Mouse (Mus musculus): Measurements from ENCODE around the gene Adipoq. TPM values are rescaled to one million over a fixed set of nuclear protein-coding genes. Genes with fewer than 3 reads are reported as not detected.

Gene Adipoq
- total RNA-seq, 1 experiment = 0.22 TPM

DNA sequence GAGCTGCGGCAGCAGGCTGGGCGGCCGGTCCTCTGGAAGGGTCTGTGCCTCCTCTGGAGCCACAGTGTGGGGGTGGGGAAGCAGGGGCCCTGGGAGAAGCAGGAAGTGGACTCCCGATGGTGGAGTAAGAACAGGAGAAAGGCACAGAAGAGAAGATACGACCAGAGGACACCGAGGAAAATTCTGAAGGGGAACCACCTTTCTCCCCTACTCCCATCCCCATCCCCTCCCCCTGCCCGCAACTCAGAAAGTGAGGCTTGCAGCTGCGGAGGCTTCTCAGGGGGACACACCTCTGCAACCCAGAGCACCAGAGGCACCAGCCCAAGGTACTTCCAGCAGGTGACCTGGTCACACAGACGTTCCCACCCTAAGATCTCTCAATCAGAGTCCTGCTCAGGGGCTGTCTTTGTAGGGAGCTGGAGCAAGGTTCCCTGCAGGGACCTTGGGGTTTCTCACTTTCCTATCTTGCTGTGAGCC lies 46.2 kb upstream of the Adipoq start:
- TF ChIP-seq CHD2 (IDR thresholded peaks at IDR 0.05; ENCODE audit: low read depth, low read length) (0 out of 2 replicates have a peak, but pooled peaks have one; percentile 12), ZC3H11A (IDR thresholded peaks at IDR 0.05; ENCODE audit: borderline replicate concordance, low read depth, low read length) (no peak)
- Histone ChIP-seq H3K4me3 (ENCODE audit: insufficient read depth in 1 of 2, low read depth in 1 of 2, low read length in 2 of 2, poor library complexity in 1 of 2, severe bottlenecking in 1 of 2) (peak overlapping the region; percentile 68 to 70), H3K27ac (ENCODE audit: insufficient read depth, low read depth, low read length, poor library complexity, severe bottlenecking) (peak overlapping the region; percentile 99), H3K9ac (ENCODE audit: insufficient read depth, low read depth, low read length, poor library complexity, severe bottlenecking) (peak overlapping the region; percentile 83), H3K4me1 (ENCODE audit: control insufficient read depth in 2 of 2, insufficient read depth in 2 of 2, low read length in 2 of 2, poor library complexity in 1 of 2) (peaks cover 5 to 10% of the 10 kb centered on the region in 2 experiments; a peak in 3 of 4 replicates), H3K9me3 (ENCODE audit: control insufficient read depth, insufficient read depth, low read depth, low read length) (no peaks in the 10 kb centered on the region), H3K36me3 (ENCODE audit: control insufficient read depth, insufficient read depth, low read length, poor library complexity, severe bottlenecking) (peaks cover 4% of the 10 kb centered on the region; the same call in 1 of the 2 replicates)
- no peak for DNase-seq (ENCODE audit: low read depth, low spot score)
- in situ Hi-C loops (cut with MboI; ENCODE audit: low sequenced_read_pairs in 2 of 2, unreplicated experiment in 2 of 2) = loop anchor here in 1 of 2 experiments (25.0 kb wide), 1 partner anchor 688 kb away; no protein-coding TSS in a partner anchor

DNA sequence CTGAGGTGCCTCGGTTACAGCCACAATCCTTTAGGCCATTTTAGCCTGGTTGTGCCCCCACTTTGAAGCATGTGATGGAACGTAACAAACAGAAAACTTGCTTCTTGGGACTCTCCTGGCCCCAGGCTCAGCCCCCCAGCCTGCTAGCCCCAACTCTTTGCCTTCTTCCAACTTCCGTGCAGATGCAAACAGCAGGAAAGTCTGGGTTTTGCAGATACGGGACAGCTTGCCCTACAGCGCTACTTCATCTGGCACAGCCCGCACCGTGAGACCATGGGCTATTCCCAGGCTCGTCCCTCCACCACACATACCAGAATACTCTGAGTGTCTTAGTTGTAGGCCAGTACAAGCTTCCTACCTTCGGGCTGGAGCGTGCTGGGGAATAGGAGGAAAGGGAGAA lies 45.7 kb upstream of the Adipoq start:
- peaks cover 4% of the 10 kb centered on the region; the same call in 1 of the 2 replicates for H3K36me3 ChIP-seq (ENCODE audit: control insufficient read depth, insufficient read depth, low read length, poor library complexity, severe bottlenecking)
- peaks cover 5 to 9% of the 10 kb centered on the region in 2 experiments; a peak in 3 of 4 replicates for H3K4me1 ChIP-seq (ENCODE audit: control insufficient read depth in 2 of 2, insufficient read depth in 2 of 2, low read length in 2 of 2, poor library complexity in 1 of 2)
- no peaks in the 10 kb centered on the region for H3K9me3 ChIP-seq (ENCODE audit: control insufficient read depth, insufficient read depth, low read depth, low read length)
- no peak for DNase-seq (ENCODE audit: low read depth, low spot score)
- in situ Hi-C loops (cut with MboI; ENCODE audit: low sequenced_read_pairs in 2 of 2, unreplicated experiment in 2 of 2) = loop anchor here in 1 of 2 experiments (25.0 kb wide), 1 partner anchor 688 kb away; no protein-coding TSS in a partner anchor
- TF ChIP-seq MAFK (IDR thresholded peaks at IDR 0.05; ENCODE audit: insufficient read depth, low read depth, low read length) (no peak), ZNF384 (IDR thresholded peaks at IDR 0.05; ENCODE audit: low read depth, low read length) (no peak), CHD2 (IDR thresholded peaks at IDR 0.05; ENCODE audit: low read depth, low read length) (no peak), HCFC1 (IDR thresholded peaks at IDR 0.05; ENCODE audit: borderline replicate concordance, insufficient read depth, low read length) (no peak), ZC3H11A (IDR thresholded peaks at IDR 0.05; ENCODE audit: borderline replicate concordance, low read depth, low read length) (no peak)
- H3K4me3 ChIP-seq (ENCODE audit: insufficient read depth in 1 of 2, low read depth in 1 of 2, low read length in 2 of 2, poor library complexity in 1 of 2, severe bottlenecking in 1 of 2) = peak overlapping the region; percentile 68 to 70
- peak overlapping the region; percentile 99 for H3K27ac ChIP-seq (ENCODE audit: insufficient read depth, low read depth, low read length, poor library complexity, severe bottlenecking)
- peak overlapping the region; percentile 83 for H3K9ac ChIP-seq (ENCODE audit: insufficient read depth, low read depth, low read length, poor library complexity, severe bottlenecking)

DNA sequence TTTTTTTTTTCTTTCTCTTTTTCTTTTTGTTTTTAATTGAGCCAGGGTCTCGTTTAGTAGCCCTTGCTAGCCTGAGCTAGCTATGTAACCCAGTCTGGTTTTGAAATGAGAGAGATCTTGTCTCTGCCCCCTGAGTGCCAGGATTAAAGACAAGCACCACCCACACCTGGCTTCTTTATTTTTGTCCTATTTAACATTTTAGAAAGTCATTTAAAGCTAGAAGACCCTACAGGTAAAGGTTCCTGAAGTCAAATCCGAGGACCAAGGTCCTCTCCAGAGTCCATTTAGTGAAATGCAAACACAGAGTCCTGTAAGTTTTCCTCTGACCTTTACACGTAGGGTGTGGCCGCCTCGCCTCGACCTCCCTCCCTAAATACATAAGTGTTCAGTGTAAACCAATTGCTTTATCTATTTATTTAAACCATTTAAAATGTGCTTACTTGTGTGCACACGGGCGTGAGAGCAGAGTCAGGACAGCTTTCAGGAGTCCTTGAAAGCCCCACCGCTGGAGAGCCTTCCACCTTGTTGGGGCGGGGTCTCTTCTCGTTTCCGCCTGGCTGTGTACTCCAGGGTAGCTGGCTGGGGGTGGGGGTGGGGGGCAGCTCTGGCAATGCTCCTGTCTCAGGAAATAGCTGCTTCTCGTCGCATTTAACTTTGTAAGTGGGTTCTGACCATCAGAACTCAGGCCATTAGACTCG lies 43.8 kb upstream of the Adipoq start:
- TF ChIP-seq CHD2 (IDR thresholded peaks at IDR 0.05; ENCODE audit: low read depth, low read length) = no peak
- TF ChIP-seq ZNF384 (IDR thresholded peaks at IDR 0.05; ENCODE audit: low read depth, low read length) = no peak
- TF ChIP-seq MAFK (IDR thresholded peaks at IDR 0.05; ENCODE audit: insufficient read depth, low read depth, low read length) = no peak
- no peak for TF ChIP-seq ZC3H11A (IDR thresholded peaks at IDR 0.05; ENCODE audit: borderline replicate concordance, low read depth, low read length)
- no peak for TF ChIP-seq HCFC1 (IDR thresholded peaks at IDR 0.05; ENCODE audit: borderline replicate concordance, insufficient read depth, low read length)
- Histone ChIP-seq H3K27ac (ENCODE audit: insufficient read depth, low read depth, low read length, poor library complexity, severe bottlenecking) (peak overlapping the region; percentile 70), H3K4me3 (ENCODE audit: insufficient read depth in 1 of 2, low read depth in 1 of 2, low read length in 2 of 2, poor library complexity in 1 of 2, severe bottlenecking in 1 of 2) (peak overlapping the region; percentile 62 to 66), H3K36me3 (ENCODE audit: control insufficient read depth, insufficient read depth, low read length, poor library complexity, severe bottlenecking) (no peaks in the 10 kb centered on the region), H3K9me3 (ENCODE audit: control insufficient read depth, insufficient read depth, low read depth, low read length) (no peaks in the 10 kb centered on the region), H3K9ac (ENCODE audit: insufficient read depth, low read depth, low read length, poor library complexity, severe bottlenecking) (peak overlapping the region; percentile 49; the same call in 1 of the 2 replicates), H3K4me1 (ENCODE audit: control insufficient read depth in 2 of 2, insufficient read depth in 2 of 2, low read length in 2 of 2, poor library complexity in 1 of 2) (peaks cover 3 to 5% of the 10 kb centered on the region in 2 experiments; a peak in 3 of 4 replicates)
- in situ Hi-C loops (cut with MboI; ENCODE audit: low sequenced_read_pairs in 2 of 2, unreplicated experiment in 2 of 2) = loop anchor here in 1 of 2 experiments (25.0 kb wide), 1 partner anchor 690 kb away; no protein-coding TSS in a partner anchor
- peak; percentile 80 for DNase-seq (ENCODE audit: low read depth, low spot score)

DNA sequence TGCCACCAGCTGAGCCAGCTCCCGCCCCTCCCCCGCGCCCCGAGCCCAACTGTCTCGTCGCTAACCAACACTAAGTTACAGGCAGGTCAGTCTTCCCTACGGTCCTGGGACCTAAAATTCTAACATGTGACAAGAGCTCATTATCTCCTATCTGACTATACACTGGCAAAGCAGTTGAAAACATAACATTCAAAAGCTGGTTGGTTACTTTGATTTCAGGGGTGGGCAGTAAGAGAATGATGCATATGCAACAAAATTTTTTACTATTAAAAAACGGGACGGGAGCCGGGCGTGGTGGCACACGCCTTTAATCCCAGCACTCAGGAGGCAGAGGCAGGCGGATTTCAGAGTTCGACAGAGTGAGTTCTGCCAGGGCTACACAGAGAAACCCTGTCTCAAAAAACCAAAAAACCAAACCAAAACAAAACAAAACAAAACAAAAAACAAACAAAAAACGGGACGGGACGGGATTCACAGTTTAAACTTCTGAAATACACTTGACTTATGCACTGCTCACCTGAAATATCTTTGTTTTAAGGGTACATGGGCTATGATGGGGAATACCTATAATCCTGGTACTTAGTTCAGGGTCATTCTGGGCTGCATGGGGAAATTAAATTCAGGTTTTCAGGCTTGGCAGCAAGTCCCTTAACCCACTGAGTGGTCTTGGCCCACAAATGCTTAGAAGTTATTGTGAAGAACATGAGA lies 43.1 kb upstream of the Adipoq start:
- no peak for DNase-seq (ENCODE audit: low read depth, low spot score)
- TF ChIP-seq ZC3H11A (IDR thresholded peaks at IDR 0.05; ENCODE audit: borderline replicate concordance, low read depth, low read length) (no peak), CHD2 (IDR thresholded peaks at IDR 0.05; ENCODE audit: low read depth, low read length) (no peak), MAFK (IDR thresholded peaks at IDR 0.05; ENCODE audit: insufficient read depth, low read depth, low read length) (no peak), ZNF384 (IDR thresholded peaks at IDR 0.05; ENCODE audit: low read depth, low read length) (no peak), HCFC1 (IDR thresholded peaks at IDR 0.05; ENCODE audit: borderline replicate concordance, insufficient read depth, low read length) (no peak)
- in situ Hi-C loops (cut with MboI; ENCODE audit: low sequenced_read_pairs in 2 of 2, unreplicated experiment in 2 of 2) = loop anchor here in 1 of 2 experiments (25.0 kb wide), 1 partner anchor 691 kb away; no protein-coding TSS in a partner anchor
- peak overlapping the region; percentile 70 for H3K27ac ChIP-seq (ENCODE audit: insufficient read depth, low read depth, low read length, poor library complexity, severe bottlenecking)
- H3K9ac ChIP-seq (ENCODE audit: insufficient read depth, low read depth, low read length, poor library complexity, severe bottlenecking) = peak overlapping the region; percentile 60; the same call in 1 of the 2 replicates
- H3K36me3 ChIP-seq (ENCODE audit: control insufficient read depth, insufficient read depth, low read length, poor library complexity, severe bottlenecking) = peaks cover 6% of the 10 kb centered on the region
- peak overlapping the region; percentile 62 to 66 for H3K4me3 ChIP-seq (ENCODE audit: insufficient read depth in 1 of 2, low read depth in 1 of 2, low read length in 2 of 2, poor library complexity in 1 of 2, severe bottlenecking in 1 of 2)
- no peaks in the 10 kb centered on the region for H3K9me3 ChIP-seq (ENCODE audit: control insufficient read depth, insufficient read depth, low read depth, low read length)
- peaks cover 2 to 4% of the 10 kb centered on the region in 2 experiments; a peak in 3 of 4 replicates for H3K4me1 ChIP-seq (ENCODE audit: control insufficient read depth in 2 of 2, insufficient read depth in 2 of 2, low read length in 2 of 2, poor library complexity in 1 of 2)

Data from ES-E14 (cell line).